Mouse (Mus musculus) heart, postnatal 14 days (tissue): Measurements from ENCODE around the gene Acsl5. TPM values are rescaled to one million over a fixed set of nuclear protein-coding genes. Genes with fewer than 3 reads are reported as not detected.

ENCODE experiments used
- DNase-seq, 2 experiments: peaks; one replicate each; pipeline ENCODE4 v3.0.0; 2021 to 2022
- intact Hi-C: fragments of 180-260 bp; cut with DNase I; formaldehyde crosslinking; loops from one replicate; pipeline ENCODE4 v1.15.1; 2025
- long read RNA-seq, 2 experiments: library from polyadenylated mRNA; stranded (forward); transcript quantifications; one replicate each; pipeline ENCODE4 v2.0.0; 2021
- total RNA-seq, 2 experiments: library from RNA; stranded (reverse); gene quantifications; 2 replicates each; pipeline ENCODE4 v1.2.3; 2021

The Acsl5 gene
- 10 to 100 TPM; 12.4 to 15.7 TPM for total RNA-seq
- long read RNA-seq, experiment 1, full-length matches to known transcripts = 24 of 29 reads
- long read RNA-seq, experiment 1, partial matches to known transcripts = 5 of 29 reads
- long read RNA-seq, experiment 1, other reads (novel, unspliced or antisense) = 0 of 29 reads
- long read RNA-seq, experiment 2, full-length matches to known transcripts = 24 of 28 reads
- long read RNA-seq, experiment 2, partial matches to known transcripts = 3 of 28 reads
- long read RNA-seq, experiment 2, other reads (novel, unspliced or antisense) = 1 of 28 reads

- intact Hi-C loops = no loop called here
- DNase-seq = no peak
These were observed at the start of gene Acsl5 for GRCm38 (mm10) chr19:55251383-55252124. TSS of gene Acsl5 (plus strand) at chr19:55251938.

GRCm38 (mm10) chr19:55206482-55207138 lies 45.1 kb upstream of the Acsl5 start:
- peak; percentile 25 to 63 for DNase-seq
- intact Hi-C loops = no loop called here

- DNase-seq = no peak
- intact Hi-C loops = no loop called here
These were observed 44.5 kb upstream of the Acsl5 start for GRCm38 (mm10) chr19:55207205-55207604.

DNA sequence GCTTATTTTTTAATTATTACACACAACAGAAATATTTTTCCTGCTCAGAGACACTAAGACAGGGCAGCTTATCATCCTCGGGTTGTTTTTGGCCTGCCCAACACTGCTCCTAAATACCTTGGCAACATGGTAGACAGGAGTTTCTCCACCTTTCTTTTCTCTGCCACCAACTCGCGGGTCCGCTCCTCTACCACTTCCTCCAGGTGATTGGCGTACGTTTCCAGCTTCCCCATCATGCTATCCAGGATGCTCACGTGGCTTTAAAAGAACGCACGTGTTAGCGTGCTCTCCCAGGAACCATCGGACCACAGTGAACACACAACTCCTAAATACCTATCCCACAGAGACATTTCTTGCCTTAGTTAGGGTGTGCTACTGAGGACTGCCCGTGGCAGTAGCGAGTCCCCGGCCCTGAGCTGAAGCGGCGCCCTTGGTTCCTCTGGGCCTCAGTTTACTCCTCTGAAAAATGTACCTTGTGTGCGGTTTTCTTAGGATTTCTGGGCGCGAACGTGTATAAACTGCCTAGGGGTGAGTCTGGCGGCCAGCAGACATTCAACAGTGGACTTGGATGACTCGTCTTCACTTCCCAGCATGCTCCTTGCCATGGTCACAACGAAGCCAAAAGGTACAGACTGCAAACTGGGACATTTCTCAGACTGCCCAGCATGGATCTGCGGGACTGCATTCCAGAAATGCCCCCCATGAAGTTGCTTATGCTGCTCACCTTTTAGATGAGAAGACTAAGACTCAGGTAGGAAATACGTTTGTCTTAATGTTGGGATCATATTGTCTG lies 43.8 kb upstream of the Acsl5 start:
- intact Hi-C loops = no loop called here
- DNase-seq = no peak

DNA sequence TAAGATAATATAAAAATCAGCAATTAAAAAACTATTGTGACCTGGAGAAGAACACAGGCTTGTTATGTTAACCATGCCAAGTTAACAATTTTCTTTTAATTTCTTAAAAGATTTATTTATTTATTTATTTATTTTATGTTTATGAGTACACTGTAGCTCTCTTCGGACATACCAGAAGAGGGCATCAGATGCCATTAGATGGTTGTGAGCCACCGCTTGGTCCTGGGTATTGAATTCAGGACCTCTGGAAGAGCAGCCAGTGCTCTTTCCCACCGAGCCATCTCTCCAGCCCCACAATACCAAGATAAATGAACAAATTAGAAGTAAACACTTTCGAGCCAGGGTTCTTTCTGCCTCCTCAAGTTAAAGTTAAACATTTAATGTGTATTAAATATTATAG lies 43.1 kb upstream of the Acsl5 start:
- intact Hi-C loops = no loop called here
- DNase-seq = no peak

GRCm38 (mm10) chr19:55209084-55209483 lies 42.7 kb upstream of the Acsl5 start:
- intact Hi-C loops = no loop called here
- no peak for DNase-seq

GRCm38 (mm10) chr19:55211698-55212097 lies 40.0 kb upstream of the Acsl5 start:
- no peak for DNase-seq
- intact Hi-C loops = no loop called here

GRCm38 (mm10) chr19:55213617-55214340 lies 38.0 kb upstream of the Acsl5 start:
- intact Hi-C loops = no loop called here
- DNase-seq = no peak

- intact Hi-C loops = no loop called here
These were observed 34.9 kb upstream of the Acsl5 start for GRCm38 (mm10) chr19:55216876-55217275.

DNA sequence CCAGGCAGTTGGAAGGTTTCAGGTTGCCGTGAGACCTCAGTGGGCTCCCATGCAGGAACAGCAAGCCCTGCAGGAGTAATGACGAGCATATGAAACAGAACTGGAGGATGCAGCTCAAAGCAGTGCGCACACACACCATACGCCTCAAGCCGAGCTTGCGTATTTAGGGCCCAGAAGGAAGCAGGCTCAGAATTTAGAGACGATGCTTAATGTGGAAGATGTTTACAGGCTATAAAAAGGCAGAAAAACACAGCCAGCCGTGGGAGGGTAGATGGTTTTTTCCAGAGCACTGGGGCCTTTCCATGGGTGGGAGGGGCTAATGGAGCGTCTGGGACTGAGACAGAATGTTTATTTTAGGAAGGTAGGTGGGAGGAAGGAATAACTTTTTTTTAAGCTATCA lies 34.4 kb upstream of the Acsl5 start:
- no peak for DNase-seq
- intact Hi-C loops = no loop called here

More at GRCm38 (mm10) chr19:55216876-55217275, 34.9 kb upstream of the Acsl5 start:
- DNase-seq = no peak

- intact Hi-C loops = loop anchor here (1.0 to 2.0 kb wide), 2 partner anchors 27 to 85 kb away; no protein-coding TSS in a partner anchor
These were observed 33.5 kb upstream of the Acsl5 start for GRCm38 (mm10) chr19:55218192-55218739.

DNA sequence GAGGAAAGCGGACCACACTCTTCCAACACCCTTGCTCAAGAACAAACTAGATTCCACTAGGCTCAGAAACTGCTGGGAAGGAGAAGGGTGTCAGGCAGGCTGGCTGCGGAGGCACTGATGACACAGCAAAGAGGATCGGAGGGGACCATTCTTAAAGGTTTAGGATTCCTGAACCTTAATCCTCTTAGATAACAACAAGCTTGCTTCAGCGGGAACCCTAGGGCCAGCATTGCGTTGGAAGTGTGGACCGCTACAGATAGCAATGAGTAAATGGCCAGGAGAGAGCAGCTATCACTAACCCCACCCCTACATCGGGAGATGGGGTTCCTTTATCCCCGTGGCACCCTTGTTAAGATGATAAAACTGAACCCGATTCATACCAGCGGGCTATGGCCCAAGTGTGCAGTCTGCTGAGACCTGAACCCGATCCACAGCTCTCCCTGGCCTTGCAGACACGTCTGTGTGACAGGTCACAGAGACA lies 33.0 kb upstream of the Acsl5 start:
- intact Hi-C loops = loop anchor here (1.0 to 2.0 kb wide), 2 partner anchors 26 to 85 kb away; no protein-coding TSS in a partner anchor
- no peak for DNase-seq

More at GRCm38 (mm10) chr19:55218192-55218739, 33.5 kb upstream of the Acsl5 start:
- DNase-seq = peak; percentile 81 to 90

DNA sequence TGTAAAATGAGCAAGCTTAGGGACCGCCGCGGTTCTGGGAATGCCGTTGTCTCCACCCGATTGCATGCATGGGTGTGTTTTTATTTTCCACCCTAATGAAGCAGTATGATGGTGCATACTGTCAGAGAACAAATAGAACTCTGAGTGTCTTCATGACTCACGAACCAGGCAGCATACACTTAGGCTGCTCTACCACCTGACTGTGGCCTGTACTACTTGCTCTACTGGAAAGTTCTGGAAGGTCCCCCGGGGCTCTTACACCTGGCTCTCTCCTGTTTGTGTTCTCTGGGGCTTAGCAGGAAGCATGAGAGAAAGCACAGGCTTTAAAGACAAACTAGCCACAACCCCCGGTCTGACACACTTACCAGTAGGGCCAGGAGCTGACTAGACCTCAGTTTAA lies 32.4 kb upstream of the Acsl5 start:
- intact Hi-C loops = loop anchor here (2.0 kb wide), 1 partner anchor 25 kb away; no protein-coding TSS in a partner anchor
- DNase-seq = no peak

- no peak for DNase-seq
- intact Hi-C loops = no loop called here
These were observed 30.5 kb upstream of the Acsl5 start for GRCm38 (mm10) chr19:55221208-55221607.

DNA sequence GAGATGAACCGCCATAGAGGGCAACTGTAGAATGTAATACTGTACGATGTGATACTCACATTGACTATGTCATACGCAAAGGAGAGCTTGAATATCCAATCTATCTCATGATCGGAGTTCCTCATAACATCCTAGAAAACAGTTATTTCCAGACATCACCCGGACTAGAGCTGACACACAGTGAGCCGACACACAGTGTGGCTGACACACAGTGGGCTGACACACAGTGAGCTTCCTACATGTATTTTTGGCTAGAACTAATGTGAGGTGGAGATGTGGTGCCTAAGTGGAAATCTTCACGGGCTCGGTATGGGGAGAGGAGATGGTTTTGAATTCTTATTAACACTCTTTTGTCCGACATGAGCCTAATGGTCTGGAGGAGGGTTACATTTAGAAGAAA lies 29.5 kb upstream of the Acsl5 start:
- intact Hi-C loops = no loop called here
- DNase-seq = no peak

GRCm38 (mm10) chr19:55226621-55227020 lies 25.1 kb upstream of the Acsl5 start:
- intact Hi-C loops = no loop called here
- no peak for DNase-seq

DNA sequence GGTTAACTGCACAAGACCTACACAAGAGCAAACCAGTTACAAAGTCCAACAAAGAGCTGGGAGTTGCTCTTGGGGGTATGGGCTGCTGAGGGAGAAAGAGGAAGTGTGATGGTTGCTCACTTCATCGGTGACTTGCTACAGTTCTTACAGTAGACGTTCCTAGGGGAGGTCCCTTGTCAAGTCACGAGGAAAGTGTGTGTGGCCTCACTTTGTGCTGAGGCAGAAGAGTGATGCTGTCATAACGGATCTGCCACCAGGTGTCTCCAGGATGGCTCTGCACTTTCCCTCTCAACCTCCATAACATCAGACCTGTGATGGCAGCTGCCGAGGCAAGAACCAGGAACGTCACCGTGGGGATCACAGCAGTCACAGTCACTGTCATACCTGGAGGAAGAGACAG lies 24.6 kb upstream of the Acsl5 start:
- intact Hi-C loops = no loop called here

DNA sequence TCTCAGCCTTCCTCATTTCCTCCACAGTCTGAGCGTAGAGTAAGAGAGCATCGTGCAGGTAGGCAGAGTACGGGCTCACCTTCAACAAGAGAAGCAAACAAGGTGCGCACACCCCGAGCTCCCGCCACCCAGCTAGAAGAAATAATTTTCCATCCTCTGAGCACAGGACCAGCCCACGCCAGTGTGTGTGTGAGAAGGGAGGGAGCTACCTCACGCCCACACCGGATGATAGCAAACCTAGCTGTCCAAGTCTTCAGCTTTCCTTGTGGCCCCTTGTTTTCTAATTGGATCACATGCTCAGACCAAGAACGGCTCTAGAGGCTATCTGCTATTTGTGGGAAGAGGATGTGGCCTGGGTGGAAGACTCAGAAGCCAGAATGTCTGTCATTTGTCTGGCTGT lies 20.7 kb upstream of the Acsl5 start:
- no peak for DNase-seq
- intact Hi-C loops = no loop called here

More for the DNA sequence above, 24.6 kb upstream of the Acsl5 start:
- no peak for DNase-seq

DNA sequence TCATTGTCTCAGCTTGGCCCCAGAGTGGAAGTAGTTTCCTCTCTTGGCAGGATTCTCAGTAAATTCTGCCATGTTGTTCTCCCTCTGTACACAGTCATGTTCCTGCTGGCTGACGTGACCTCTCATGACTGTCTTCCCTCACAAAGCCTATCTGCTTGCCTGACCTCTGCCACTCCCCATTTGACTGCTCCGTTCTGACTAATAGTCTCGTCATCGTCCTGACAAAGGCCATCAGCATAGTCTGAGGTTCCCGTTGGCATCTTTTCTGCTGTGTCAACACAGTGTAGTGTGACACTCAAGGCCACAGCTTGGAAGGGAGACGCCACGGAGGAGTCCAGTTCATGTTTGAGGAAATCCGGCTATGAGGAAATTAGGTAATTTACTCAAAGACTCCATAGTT lies 19.6 kb upstream of the Acsl5 start:
- intact Hi-C loops = no loop called here

More for the DNA sequence above, 19.6 kb upstream of the Acsl5 start:
- peak; percentile 21 to 42 for DNase-seq
